Comparison of ENCODE assay signal across 23 mouse cellular contexts in the genomic region with DNA sequence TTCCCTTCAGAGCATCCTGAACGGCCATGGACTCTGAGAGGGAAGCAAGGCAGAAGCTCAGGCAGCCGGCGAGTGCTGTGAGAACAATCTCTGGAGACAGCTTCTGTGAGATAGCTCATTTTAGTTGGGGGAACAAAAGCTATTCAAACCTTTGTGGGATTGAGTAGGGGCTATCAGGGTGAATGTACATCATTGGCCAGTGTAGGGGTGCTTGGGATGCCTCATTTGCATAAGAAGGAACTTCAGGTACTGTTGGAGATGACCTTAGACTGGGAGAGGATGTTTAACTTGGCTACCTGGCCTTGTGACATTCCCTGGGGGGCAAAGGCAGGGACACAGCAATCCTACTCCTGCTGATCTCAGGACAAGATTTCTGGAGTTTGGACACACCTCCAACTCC. TPM values are rescaled to one million over a fixed set of nuclear protein-coding genes. Genes with fewer than 3 reads are reported as not detected.
A peak's percentile ranks its signal among the peaks of the same experiment; 100 is the strongest.
DNase-seq lines count a peak whose midpoint lies in the region; TF ChIP-seq lines count a peak whose summit lies in the region.
"Had no signal": no experiment of that assay in that cellular context is flagged by ENCODE, and none has a peak within 500 bp of the region (broad histone marks: within the 10 kb centered on the region; RNA-seq: fewer than 3 reads in every experiment).

No protein-coding gene starts in this region.

- no peak overlapping the region for H3K4me3 ChIP-seq in ES-Bruce4 (ENCODE audit: low read depth, low read length)
- H3K4me3 ChIP-seq: embryonic facial prominence, embryonic 10.5 days; embryonic facial prominence, embryonic 12.5 days; forebrain, embryonic 13.5 days; forebrain, embryonic 15.5 days had no signal

- H3K9me3 ChIP-seq in ES-Bruce4 (replicated peaks; ENCODE audit: control insufficient read depth, insufficient read depth, low read length, poor library complexity, severe bottlenecking): no peaks in the 10 kb centered on the region
- H3K9me3 ChIP-seq: embryonic facial prominence, embryonic 10.5 days; embryonic facial prominence, embryonic 12.5 days; forebrain, embryonic 13.5 days; forebrain, embryonic 15.5 days had no signal

- no peak overlapping the region for H3K9ac ChIP-seq in ES-Bruce4 (ENCODE audit: low read depth, poor library complexity, severe bottlenecking)
- H3K9ac ChIP-seq: embryonic facial prominence, embryonic 12.5 days; forebrain, embryonic 13.5 days; forebrain, embryonic 15.5 days; forebrain, postnatal 0 days had no signal

- DNase-seq in ES-CJ7 (ENCODE audit: low read depth, low spot score) (peak; percentile 55), ZHBTc4 (ENCODE audit: low read depth, low spot score) (peak; percentile 41)
- DNase-seq in urinary bladder, adult 2 months (ENCODE audit: low spot score): no peak
- DNase-seq in cerebellum, postnatal 10 days: no peak
- DNase-seq: adrenal gland, adult 2 months; adrenal gland, postnatal 10 days; adrenal gland, postnatal 25 days; cerebellum, adult 11 months; cerebellum, adult 18-20 months; cerebellum, adult 8-10 months; cerebellum, adult 9-11 months; cerebellum, postnatal 25 days; forebrain, postnatal 0 days had no signal

- no peaks in the 10 kb centered on the region for H3K36me3 ChIP-seq in ES-Bruce4 (ENCODE audit: control insufficient read depth, insufficient read depth, low read length, poor library complexity, severe bottlenecking)
- H3K36me3 ChIP-seq: embryonic facial prominence, embryonic 10.5 days; embryonic facial prominence, embryonic 12.5 days; forebrain, embryonic 15.5 days had no signal

- TF ChIP-seq CTCF in ES-Bruce4 (IDR thresholded peaks at IDR 0.05; ENCODE audit: low read depth, low read length): no peak

- H3K27me3 ChIP-seq in ES-Bruce4 (ENCODE audit: control insufficient read depth, insufficient read depth, low read length, poor library complexity, severe bottlenecking): no peaks in the 10 kb centered on the region; the same call in 1 of the 2 replicates
- H3K27me3 ChIP-seq: embryonic facial prominence, embryonic 12.5 days; forebrain, embryonic 13.5 days; forebrain, embryonic 15.5 days had no signal

- TF ChIP-seq POLR2A in ES-Bruce4 (IDR thresholded peaks at IDR 0.05; ENCODE audit: insufficient read depth, low read length): no peak

- no peaks in the 10 kb centered on the region for H3K4me1 ChIP-seq in ES-Bruce4 (ENCODE audit: control insufficient read depth, insufficient read depth, low read length)
- H3K4me1 ChIP-seq: embryonic facial prominence, embryonic 10.5 days; embryonic facial prominence, embryonic 12.5 days; forebrain, embryonic 13.5 days; forebrain, embryonic 15.5 days had no signal

- no peak overlapping the region for H3K27ac ChIP-seq in ES-Bruce4 (ENCODE audit: insufficient read depth, low read length)
- H3K27ac ChIP-seq: embryonic facial prominence, embryonic 10.5 days; embryonic facial prominence, embryonic 12.5 days; forebrain, embryonic 13.5 days; forebrain, embryonic 15.5 days had no signal

- peak; percentile 58; the same call in 1 of the 2 replicates for TF ChIP-seq EP300 in ES-Bruce4 (IDR thresholded peaks at IDR 0.05; ENCODE audit: insufficient read depth, low read depth, low read length)

RNA-seq across cellular contexts. Expression of a gene that starts 2.8 kb away (rescaled TPM):
- polyA plus RNA-seq in ES-Bruce4 (2011; ENCODE audit: insufficient read depth, insufficient read length, low read depth, missing spikeins): not detected in 2 replicates
- not detected in 2 replicates for polyA plus RNA-seq in urinary bladder, adult 2 months (2012; rRNA removed)
- polyA plus RNA-seq: adrenal gland, adult 2 months; brain, embryonic 14.5 days; C2C12; cortical plate, adult 2 months; embryonic facial prominence, embryonic 10.5 days; embryonic facial prominence, embryonic 12.5 days; embryonic facial prominence, embryonic 14.5 days; forebrain, embryonic 11.5 days; forebrain, embryonic 13.5 days; forebrain, embryonic 15.5 days; forebrain, postnatal 0 days had no signal

RNA-seq across cellular contexts. Expression of a gene that starts 23.9 kb away (rescaled TPM):
- polyA plus RNA-seq in ES-Bruce4 (2011; ENCODE audit: insufficient read depth, insufficient read length, low read depth, missing spikeins): 104 and 107 TPM in 2 replicates
- polyA plus RNA-seq in urinary bladder, adult 2 months (2012; rRNA removed): 49.3 and 56.0 TPM in 2 replicates

Comparison
In these comparisons a context has a peak if more than half of its experiments do, and no peak if none do; other contexts are left out.
1. DNase-seq: peak in ES-CJ7 (single experiment) and ZHBTc4 (single experiment); none in urinary bladder, adult 2 months (single experiment) and cerebellum, postnatal 10 days (0 of 2).